Mouse (Mus musculus) cerebellum, adult 2 months (tissue): Measurements from ENCODE around the gene S100a7a.

Source experiments
- CTCF ChIP-seq: fragments of 200-500 bp; IDR thresholded peaks from 2 replicates; pipeline ENCODE4 v1.5.1; 2011; ENCODE audit warnings: low read depth, mild to moderate bottlenecking, control low read depth, low read length, moderate library complexity, borderline replicate concordance; ENCODE audit not compliant: insufficient read depth
- POLR2A ChIP-seq: fragments of 200-500 bp; IDR thresholded peaks from 2 replicates; pipeline ENCODE4 v1.6.1; 2011; ENCODE audit warnings: low read length, control low read depth, borderline replicate concordance; ENCODE audit not compliant: insufficient read depth

- TF ChIP-seq CTCF (no peak), POLR2A (no peak)
Measured at GRCm38 (mm10) chr3:90659364-90660044, 5.7 kb downstream of the S100a7a start.
